Mouse (Mus musculus) spleen, postnatal 14 days (tissue): ENCODE data around the gene Kirrel3.

Source experiments
- DNase-seq, 2 experiments: peaks; one replicate each; pipeline ENCODE4 v3.0.0; 2021 to 2022; ENCODE audit warnings: low spot score in 2 of 2

Kirrel3 gene

GRCm38 (mm10) chr9:34983513-34984462, 498.1 kb downstream of the Kirrel3 start:
- DNase-seq, result peak in 1 of 2 experiments; percentile 5

GRCm38 (mm10) chr9:34986156-34986555, 500.5 kb downstream of the Kirrel3 start:
- no peak for DNase-seq

GRCm38 (mm10) chr9:34987422-34988148, 501.9 kb downstream of the Kirrel3 start:
- no peak for DNase-seq

- no peak for DNase-seq
These were observed 503.0 kb downstream of the Kirrel3 start for GRCm38 (mm10) chr9:34988683-34989082.

GRCm38 (mm10) chr9:34992201-34992600, 506.5 kb downstream of the Kirrel3 start:
- no peak for DNase-seq

GRCm38 (mm10) chr9:34993467-34994211, 507.9 kb downstream of the Kirrel3 start:
- no peak for DNase-seq

GRCm38 (mm10) chr9:34995078-34995477, 509.4 kb downstream of the Kirrel3 start:
- DNase-seq, result no peak

- peak in 1 of 2 experiments; percentile 3 for DNase-seq
These were observed 510.1 kb downstream of the Kirrel3 start for GRCm38 (mm10) chr9:34995660-34996378.

- DNase-seq, result no peak
These were observed 512.5 kb downstream of the Kirrel3 start for GRCm38 (mm10) chr9:34997880-34998865.

GRCm38 (mm10) chr9:35004113-35004512, 518.4 kb downstream of the Kirrel3 start:
- DNase-seq, result no peak

GRCm38 (mm10) chr9:35007697-35008341, 522.1 kb downstream of the Kirrel3 start:
- DNase-seq, result no peak

- DNase-seq, result peak in 1 of 2 experiments; percentile 21
These were observed 531.1 kb downstream of the Kirrel3 start for GRCm38 (mm10) chr9:35016762-35017161.

- DNase-seq, result no peak
These were observed 531.9 kb downstream of the Kirrel3 start for GRCm38 (mm10) chr9:35017563-35017962.

- no peak for DNase-seq
These were observed 532.4 kb downstream of the Kirrel3 start for GRCm38 (mm10) chr9:35018056-35018455.

GRCm38 (mm10) chr9:35019372-35019771, 533.7 kb downstream of the Kirrel3 start:
- no peak for DNase-seq

- no peak for DNase-seq
These were observed 534.4 kb downstream of the Kirrel3 start for GRCm38 (mm10) chr9:35020015-35020653.

GRCm38 (mm10) chr9:35021744-35022143, 536.0 kb downstream of the Kirrel3 start:
- DNase-seq, result no peak

- no peak for DNase-seq
These were observed 539.1 kb downstream of the Kirrel3 start for GRCm38 (mm10) chr9:35024591-35025496.
